Mouse (Mus musculus) liver, postnatal 0 days (tissue): ENCODE results near the gene Dkk3.

ENCODE experiments used
- CTCF ChIP-seq: sonication (generic); IDR thresholded peaks from 2 replicates; pipeline ENCODE4 v1.5.1; 2016; ENCODE audit warnings: antibody characterized with exemption, low read depth
- EP300 ChIP-seq: IDR thresholded peaks from 2 replicates; pipeline ENCODE4 v1.6.1; 2016; ENCODE audit warnings: antibody characterized with exemption, low read depth, mild to moderate bottlenecking

DNA sequence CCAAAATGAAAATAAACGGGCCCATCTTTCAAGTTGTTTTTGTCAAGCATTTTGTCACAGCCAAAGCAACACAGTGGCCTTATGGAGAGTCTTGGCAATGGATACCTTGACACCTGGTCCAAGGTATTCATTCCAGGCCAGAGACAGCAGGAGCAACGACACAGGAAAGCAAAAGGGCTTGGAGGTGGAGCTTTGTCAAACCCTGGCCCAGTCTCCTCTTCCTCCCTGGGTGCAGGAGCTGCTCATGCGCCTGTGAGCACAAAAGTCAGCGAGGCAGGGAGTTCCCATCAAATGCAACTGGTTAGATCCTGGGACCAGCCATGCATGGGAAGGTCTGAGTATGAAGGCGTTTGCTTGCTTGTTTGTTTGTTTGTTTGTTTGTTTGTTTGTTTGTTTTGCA, 45.1 kb upstream of the Dkk3 start:
- no peak for TF ChIP-seq CTCF
- no peak for TF ChIP-seq EP300
